Mouse (Mus musculus) 416B (cell line): ENCODE results near the gene Slc16a9.

Experiments used
- DNase-seq: peaks from one replicate; pipeline ENCODE4 v3.0.0; 2011; ENCODE audit warnings: low read depth

The Slc16a9 gene

DNA sequence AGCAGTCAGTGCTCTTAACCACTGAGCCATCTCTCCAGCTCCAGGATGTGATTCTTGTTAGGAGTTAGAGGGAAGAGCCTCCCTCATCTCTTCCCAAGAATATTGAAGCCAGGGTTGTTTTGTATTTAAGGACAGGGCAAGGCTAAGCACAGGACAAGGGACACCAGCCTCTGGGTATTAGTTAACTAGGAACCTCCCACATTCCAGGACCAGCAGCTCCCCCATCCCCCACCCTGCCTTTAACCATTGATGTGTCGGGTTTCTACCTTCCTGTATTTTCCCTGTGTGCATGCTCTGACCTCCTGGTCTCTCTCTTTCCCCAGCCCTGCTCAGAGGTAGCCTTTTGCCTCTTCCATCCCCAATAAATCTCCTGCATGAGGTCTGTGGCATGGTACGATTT, 56.3 kb downstream of the Slc16a9 start:
- no peak for DNase-seq

DNA sequence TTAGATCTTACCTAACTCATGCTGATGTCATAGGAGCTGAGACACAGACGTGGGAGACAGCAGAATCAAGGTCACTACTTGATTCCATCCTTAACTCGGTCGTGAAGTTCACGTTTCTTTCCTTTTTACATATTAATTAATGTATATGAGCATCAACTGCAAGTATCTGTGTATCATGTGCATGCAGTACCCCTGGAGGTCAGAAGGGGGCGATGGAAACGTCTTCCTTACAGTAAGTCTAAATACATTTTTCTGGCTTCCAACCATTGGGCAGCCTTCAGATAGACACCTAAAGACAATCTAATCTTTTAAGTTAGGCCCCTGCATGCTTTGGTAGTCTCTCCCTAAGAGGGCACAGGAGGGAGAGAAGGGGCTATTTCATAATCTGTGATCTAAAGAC, 58.3 kb downstream of the Slc16a9 start:
- peak; percentile 37 for DNase-seq

DNA sequence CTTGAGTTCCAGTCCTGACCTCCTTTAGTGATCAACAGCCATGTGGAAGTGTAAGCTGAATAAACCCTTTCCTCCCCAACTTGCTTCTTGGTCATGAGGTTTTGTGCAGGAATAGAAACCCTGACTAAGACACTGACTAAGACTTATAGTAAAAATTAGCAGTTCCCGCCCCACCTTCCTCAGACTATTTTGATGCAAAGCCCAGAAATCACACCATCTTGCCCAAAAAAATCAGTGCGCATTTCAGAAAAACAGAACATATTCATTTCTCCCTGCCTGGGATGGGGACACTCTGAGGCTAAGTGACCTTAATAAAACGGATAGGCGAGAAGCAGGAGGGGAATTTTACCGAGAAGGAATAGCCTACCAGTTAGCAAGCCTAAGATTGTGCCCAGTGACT, 60.8 kb downstream of the Slc16a9 start:
- no peak for DNase-seq

DNA sequence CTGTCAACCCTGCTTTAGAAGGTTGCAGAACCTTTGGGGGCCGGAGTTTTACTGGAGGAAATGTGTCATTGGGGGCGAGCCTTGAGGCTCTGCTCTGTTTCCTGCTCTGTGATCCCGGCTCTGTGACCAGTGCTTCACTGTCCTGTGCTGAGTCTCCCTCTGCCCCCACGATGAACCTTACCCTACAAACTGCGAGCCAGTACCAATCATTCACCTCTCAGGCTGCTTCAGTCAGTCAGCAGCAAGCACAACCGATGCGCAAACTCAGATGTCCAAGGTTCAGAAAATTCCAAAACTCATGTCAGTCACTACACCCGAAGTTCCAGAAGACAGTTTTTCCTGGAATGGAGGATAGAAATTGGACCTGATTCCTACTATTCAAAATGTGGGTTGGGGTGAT, 64.5 kb downstream of the Slc16a9 start:
- no peak for DNase-seq

DNA sequence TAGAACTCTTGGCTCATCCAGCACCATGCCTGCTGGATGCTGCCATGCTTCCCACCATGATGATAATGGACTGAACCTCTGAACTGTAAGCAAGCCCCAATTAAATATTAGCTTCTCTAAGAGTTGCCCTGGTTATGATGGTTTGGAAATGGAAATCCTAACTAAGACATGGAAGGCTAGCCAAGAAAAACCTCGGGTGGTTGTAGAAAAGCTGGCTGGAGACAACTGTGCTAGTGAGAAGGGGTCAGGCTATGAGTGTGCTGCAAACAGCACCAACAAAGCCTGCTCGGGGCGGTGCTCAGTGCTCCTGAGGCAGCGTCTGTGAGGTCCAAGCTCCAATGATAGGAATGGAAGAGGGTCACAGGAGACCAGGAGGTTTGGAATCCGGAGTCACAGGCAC, 65.7 kb downstream of the Slc16a9 start:
- DNase-seq: no peak

DNA sequence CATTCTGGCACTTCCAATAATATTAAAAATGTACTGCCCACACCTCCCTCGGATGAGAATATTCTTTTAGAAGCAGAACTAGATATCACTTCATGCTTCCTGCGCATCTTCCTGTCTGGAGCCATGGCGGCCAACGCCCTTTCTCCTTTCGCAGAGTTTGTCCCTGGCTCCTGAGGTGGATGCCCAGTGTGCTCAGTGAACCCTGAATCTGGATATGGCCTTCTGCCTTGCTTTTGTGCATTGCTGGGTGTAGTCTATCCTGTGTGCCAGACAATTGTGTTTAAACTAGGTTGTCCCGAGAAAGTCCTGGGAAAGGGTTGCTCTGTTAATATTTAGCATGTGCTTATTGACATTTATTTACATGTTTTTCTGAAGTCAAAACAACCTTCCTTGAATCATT, 71.0 kb downstream of the Slc16a9 start:
- no peak for DNase-seq

DNA sequence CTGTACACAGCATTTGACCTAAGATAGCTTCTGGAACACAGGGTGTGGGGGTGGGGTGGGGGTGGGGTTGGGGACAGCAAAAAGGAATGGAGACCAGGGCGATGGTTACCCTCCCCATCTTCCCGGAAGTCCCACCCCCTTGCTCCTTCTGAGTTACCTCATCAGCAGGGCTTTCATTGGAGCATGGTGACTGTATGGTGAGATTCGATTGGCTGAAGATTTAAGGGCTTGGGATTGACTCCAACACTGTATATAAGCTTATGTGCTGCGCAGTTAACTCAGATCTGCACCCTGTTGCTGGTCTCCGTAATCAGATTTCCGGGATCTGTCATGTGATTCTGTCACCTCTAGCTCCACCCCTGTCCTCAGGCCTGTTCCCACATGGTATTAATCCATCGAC, 72.0 kb downstream of the Slc16a9 start:
- no peak for DNase-seq

DNA sequence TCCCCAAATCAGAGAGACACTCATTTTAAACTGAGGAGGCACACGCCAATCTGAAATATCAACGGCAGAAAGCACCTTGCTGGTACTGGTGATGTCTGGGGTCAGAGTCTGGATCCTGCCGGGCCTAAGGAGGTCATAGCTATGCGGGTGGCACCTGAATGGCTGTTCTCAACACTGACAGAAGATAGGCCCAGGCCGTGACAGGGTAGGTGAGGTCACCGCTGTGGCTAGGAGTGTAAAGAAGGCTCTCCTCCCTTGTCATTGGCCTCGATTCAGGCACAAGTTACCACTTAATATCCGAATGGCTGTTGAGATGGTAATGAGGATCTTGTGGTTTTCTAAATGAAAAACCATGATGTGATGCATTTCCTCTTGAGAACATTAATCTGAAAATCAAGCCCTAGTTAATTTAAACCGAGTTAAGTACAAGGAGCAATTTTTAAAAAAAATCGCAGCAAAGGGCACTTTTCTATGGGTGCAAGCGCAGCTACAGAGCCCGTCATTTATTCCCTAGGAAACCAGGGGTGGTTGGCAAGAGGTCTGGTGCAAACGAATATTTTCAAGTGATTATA, 72.6 kb downstream of the Slc16a9 start:
- DNase-seq: peak; percentile 16

DNA sequence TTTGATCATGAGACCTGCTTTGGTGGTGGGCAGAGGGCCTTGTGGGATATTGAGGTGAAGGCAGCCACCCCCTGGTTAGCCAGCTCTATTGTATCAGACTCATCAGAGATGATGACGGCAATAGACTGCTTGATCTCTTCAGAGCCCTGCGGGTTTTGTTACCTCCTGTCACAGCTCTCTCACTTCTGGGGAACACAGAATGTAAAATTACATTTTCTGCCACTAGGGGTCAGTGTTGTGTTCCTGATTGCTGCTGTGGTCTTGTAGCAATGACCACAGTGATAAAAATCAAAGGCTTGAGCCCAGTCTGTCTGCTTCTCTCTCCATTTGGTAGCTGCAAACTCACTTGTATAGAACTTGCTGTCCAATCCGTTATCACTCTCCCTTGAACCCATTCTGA, 73.7 kb downstream of the Slc16a9 start:
- DNase-seq: peak; percentile 77

DNA sequence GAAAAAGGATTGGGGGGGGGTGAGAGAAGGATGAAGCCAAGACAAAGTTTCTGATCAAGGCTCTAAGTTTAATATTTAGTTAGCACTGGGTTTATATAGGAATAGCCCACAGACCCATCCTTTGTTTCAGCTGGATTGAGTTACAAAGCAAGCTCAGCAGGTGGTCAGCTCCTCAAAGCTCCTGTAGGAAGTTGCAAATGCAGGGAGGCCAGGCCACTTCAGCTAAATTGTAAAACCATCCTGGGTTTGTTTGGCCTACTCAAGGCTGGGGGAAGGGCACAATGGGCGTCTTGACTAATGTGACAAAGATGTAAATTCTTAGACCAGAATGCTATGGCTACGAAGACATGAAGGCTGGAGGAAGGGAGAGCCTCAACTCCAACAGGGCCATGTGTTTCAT, 80.6 kb downstream of the Slc16a9 start:
- no peak for DNase-seq

DNA sequence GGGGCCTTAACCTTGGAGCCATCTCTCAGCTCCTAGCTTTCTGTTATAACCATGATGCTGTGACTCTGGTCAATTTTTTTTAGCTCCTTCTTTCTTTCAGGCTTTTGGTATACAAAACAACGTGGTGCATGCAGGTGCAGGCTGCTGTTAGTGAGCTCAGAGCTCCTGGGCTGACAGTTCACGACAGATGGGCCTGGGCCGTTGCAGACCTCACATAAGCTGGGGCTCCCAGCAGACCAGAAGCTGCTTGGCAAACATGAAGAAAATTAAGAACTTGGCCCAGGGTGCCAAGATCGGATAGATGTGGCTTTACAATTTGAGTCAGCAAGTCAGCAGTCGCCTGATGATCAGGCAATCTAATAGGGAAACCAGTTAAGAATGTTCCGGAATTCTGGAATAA, 82.4 kb downstream of the Slc16a9 start:
- DNase-seq: no peak

DNA sequence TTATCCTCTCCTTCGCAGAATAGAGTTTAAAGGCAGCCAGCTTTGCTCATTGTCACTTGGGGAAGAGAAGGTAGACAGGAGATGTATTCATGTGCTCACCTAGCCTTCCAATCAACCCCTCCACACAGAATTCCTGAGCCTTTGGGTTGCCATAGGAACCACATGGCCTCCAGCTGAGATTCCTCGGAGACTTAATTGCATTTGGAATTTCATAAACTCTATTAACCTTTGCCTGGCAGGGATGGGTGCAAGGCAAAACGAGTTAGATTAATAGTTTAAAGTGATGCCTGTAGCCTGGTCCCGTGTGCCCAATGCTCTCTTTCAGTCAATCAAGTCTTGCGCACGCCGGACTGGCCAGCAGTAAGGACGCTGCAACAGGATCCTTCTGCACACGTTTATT, 83.2 kb downstream of the Slc16a9 start:
- DNase-seq: no peak
